Mouse (Mus musculus) neural tube, embryonic 14.5 days (tissue): ENCODE results near the gene Pigb. TPM values are rescaled to one million over a fixed set of nuclear protein-coding genes. Genes with fewer than 3 reads are reported as not detected.
A peak's percentile ranks its signal among the peaks of the same experiment; 100 is the strongest.
"Not testable (repeated sequence)": the region's sequence is repeated elsewhere in the genome, so short reads cannot be mapped to it uniquely, and the experiment has no call there.

ENCODE experiments used
- ATAC-seq: fragments of 200-750 bp; cut with Nextera tagmentation; 2 replicates; pipeline ENCODE4 v1.8.0; 2017; ENCODE audit warnings: low read depth, mild to moderate bottlenecking, moderate TSS enrichment, moderate library complexity
- H3K27ac ChIP-seq: fragments of 300-500 bp; sonication (generic); 2 replicates; pipeline ENCODE4 v1.5.1; 2014; ENCODE audit warnings: low read depth, mild to moderate bottlenecking, control low read depth, low read length, moderate library complexity, mixed read lengths
- H3K27me3 ChIP-seq: fragments of 300-500 bp; sonication (generic); 2 replicates; pipeline ENCODE4 v1.6.1; 2014; ENCODE audit warnings: low read length; ENCODE audit not compliant: control insufficient read depth, insufficient read depth
- H3K36me3 ChIP-seq: fragments of 300-500 bp; sonication (generic); 2 replicates; pipeline ENCODE4 v1.6.1; 2014; ENCODE audit warnings: low read length, mixed read lengths; ENCODE audit not compliant: control insufficient read depth, insufficient read depth
- H3K4me1 ChIP-seq: fragments of 300-500 bp; sonication (generic); 2 replicates; pipeline ENCODE4 v1.6.1; 2014; ENCODE audit warnings: low read length; ENCODE audit not compliant: control insufficient read depth, insufficient read depth
- H3K4me2 ChIP-seq: fragments of 300-500 bp; sonication (generic); 2 replicates; pipeline ENCODE4 v1.6.1; 2014; ENCODE audit warnings: mild to moderate bottlenecking, low read depth, low read length, control low read depth
- H3K4me3 ChIP-seq: fragments of 300-500 bp; sonication (generic); 2 replicates; pipeline ENCODE4 v1.5.1; 2014; ENCODE audit warnings: low read depth, low read length, control low read depth, mixed read lengths
- H3K9ac ChIP-seq: fragments of 300-500 bp; sonication (generic); replicated peaks from 2 replicates; pipeline ENCODE4 v1.6.1; 2014; ENCODE audit warnings: low read depth, mild to moderate bottlenecking, control low read depth, low read length, mixed read lengths
- H3K9me3 ChIP-seq: fragments of 300-500 bp; sonication (generic); 2 replicates; pipeline ENCODE4 v1.6.1; 2016; ENCODE audit warnings: low read length; ENCODE audit not compliant: control insufficient read depth
- WGBS: fragments of 180-500 bp; shearing (Covaris S2); extraction: QIAGEN DNeasy Blood & Tissue Kit; methylation state at CpG from one replicate; pipeline ENCODE4 v1.1.7; 2014; 5-methylcytosine and 5-hydroxymethylcytosine counted together
- polyA plus RNA-seq: library from polyadenylated mRNA; unstranded; fragments of >200 nt; fragmentation: Nextera tagmentation; extraction: Ambion mirVana; gene quantifications from 2 replicates; pipeline ENCODE4 v1.2.1, GENCODE M21; 2014

Pigb gene
- 16.4 and 18.6 TPM in 2 replicates for polyA plus RNA-seq

DNA sequence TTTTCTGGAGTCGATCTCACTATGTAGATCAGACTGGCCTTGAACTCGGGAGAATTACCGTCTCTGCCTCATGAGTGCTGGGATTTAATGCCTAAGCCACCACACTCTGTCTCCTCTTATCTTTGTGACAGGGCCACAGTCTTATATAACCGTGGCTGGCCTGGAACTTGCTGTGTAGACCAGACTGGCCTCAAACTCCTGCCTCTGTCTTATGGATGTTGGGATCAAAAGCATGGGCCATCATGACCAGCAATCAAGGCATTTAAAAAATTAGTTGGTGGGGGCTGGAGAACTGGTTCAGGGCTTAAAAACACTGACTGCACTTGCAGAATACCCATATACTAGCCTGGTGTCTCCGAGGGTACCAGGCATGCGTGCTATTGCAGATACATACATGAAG is at the start of gene Pigb:
TSS of gene Pigb (minus strand) at position 299 of the 400 bp plus-strand sequence.
- Histone ChIP-seq H3K27me3 (no peaks in the 10 kb centered on the region), H3K27ac (peak within 1 kb of the TSS; percentile 73), H3K4me1 (peaks cover 6% of the 10 kb centered on the region), H3K4me3 (peak within 1 kb of the TSS; percentile 82), H3K9me3 (no peaks in the 10 kb centered on the region), H3K9ac (peak within 1 kb of the TSS; percentile 76), H3K36me3 (no peaks in the 10 kb centered on the region; the same call in 1 of the 2 replicates), H3K4me2 (peak within 1 kb of the TSS; percentile 80)
- 32% methylated on average over 6 of the region's 6 CpGs for WGBS
- no peak for ATAC-seq

DNA sequence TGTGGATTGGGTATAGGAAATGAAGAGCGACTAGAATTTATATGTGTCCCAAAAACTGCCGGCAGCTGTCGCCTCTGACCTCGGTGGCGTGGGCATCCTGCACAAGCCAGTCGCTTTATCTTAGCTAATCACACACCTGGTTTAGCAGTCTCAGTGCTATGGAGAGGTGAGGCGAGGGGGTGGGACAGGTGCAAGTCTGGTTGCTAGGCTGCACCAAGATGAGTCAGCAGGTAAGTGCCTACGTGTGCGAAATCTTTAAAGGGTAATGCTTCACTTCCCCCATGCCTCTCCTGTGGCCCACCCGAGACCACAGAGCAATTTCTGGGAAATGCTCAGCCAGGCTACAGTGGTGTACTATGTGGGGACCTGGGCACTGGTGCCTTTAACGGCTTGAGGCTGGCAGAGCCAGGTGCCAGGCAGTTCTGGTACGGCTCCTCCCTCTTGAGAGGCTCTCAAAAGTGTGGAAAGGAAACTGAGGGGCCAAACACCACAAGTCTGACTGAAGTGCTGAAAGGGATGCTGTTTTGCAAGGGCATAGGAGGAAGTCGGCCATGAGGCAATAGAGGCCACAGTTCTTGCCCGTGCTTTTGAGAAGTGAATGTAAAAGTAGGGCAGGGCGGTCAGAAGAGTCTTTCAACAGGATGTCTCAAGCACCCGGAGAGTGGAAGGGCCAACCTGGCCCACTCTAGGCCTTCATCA is 49.2 kb upstream of the Pigb start:
- 76% methylated on average over 16 of the region's 16 CpGs for WGBS
- Histone ChIP-seq H3K4me3 (no peak overlapping the region), H3K4me2 (no peak overlapping the region), H3K9me3 (no peaks in the 10 kb centered on the region), H3K27me3 (no peaks in the 10 kb centered on the region), H3K36me3 (no peaks in the 10 kb centered on the region), H3K4me1 (no peaks in the 10 kb centered on the region), H3K9ac (no peak overlapping the region), H3K27ac (no peak overlapping the region)
- no peak for ATAC-seq

DNA sequence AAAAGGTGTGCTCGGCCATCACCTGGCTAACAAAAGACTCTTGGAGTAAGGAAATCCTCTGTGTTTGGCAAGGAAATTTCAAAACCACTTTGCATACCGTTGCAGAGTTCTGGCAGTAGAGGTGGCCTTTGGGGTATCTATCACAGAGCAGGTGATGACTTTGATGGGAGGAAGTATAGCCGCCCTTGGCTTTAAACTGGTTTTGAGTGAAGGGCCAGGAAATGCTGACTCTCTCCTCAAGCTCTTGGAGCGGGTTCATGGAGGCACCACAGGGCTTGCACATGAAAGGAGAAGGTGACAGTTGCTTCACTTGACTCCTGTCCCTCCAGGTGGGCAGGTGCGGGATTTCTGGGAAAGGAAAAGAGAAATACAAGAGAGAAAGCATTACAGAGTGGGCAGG is 47.4 kb upstream of the Pigb start:
- 76% methylated on average over 5 of the region's 5 CpGs for WGBS
- H3K4me3 ChIP-seq, result no peak overlapping the region
- no peak overlapping the region for H3K4me2 ChIP-seq
- no peak for ATAC-seq
- H3K27ac ChIP-seq, result no peak overlapping the region
- no peaks in the 10 kb centered on the region for H3K36me3 ChIP-seq
- no peaks in the 10 kb centered on the region for H3K27me3 ChIP-seq
- H3K9ac ChIP-seq, result no peak overlapping the region
- no peaks in the 10 kb centered on the region for H3K9me3 ChIP-seq
- H3K4me1 ChIP-seq, result no peaks in the 10 kb centered on the region

DNA sequence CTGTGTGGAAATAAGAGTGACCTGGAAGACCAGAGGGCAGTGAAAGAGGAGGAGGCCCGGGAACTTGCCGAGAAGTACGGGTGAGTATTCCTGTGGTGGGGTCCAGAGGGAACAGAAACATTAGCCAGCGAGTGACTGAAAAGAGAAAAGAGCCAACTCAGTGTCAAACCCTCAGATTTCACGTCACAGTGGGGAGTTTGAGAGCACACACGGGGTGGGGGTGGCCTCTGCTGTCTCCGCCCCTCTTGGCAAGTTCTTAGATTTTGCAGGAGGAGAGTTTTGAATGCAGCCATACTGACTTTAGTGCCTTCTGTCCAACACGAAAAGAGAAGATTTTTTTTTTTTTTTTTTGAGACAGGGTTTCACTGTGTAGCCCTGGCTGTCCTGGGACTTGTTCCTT is 46.9 kb upstream of the Pigb start:
- Histone ChIP-seq H3K36me3 (no peaks in the 10 kb centered on the region), H3K9me3 (no peaks in the 10 kb centered on the region), H3K27ac (no peak overlapping the region), H3K27me3 (no peaks in the 10 kb centered on the region), H3K4me2 (no peak overlapping the region), H3K4me3 (no peak overlapping the region), H3K9ac (no peak overlapping the region), H3K4me1 (no peaks in the 10 kb centered on the region)
- WGBS, result 64% methylated on average over 8 of the region's 8 CpGs
- ATAC-seq, result no peak

- Histone ChIP-seq H3K27ac (no peak overlapping the region), H3K27me3 (no peaks in the 10 kb centered on the region), H3K4me3 (no peak overlapping the region), H3K4me1 (no peaks in the 10 kb centered on the region), H3K9ac (no peak overlapping the region), H3K36me3 (no peaks in the 10 kb centered on the region), H3K9me3 (no peaks in the 10 kb centered on the region), H3K4me2 (no peak overlapping the region)
- 86% methylated on average over 6 of the region's 6 CpGs for WGBS
- ATAC-seq, result no peak
These were observed 45.7 kb upstream of the Pigb start for GRCm38 (mm10) chr9:73085845-73086244.

- Histone ChIP-seq H3K4me3 (no peak overlapping the region), H3K4me2 (no peak overlapping the region), H3K36me3 (no peaks in the 10 kb centered on the region), H3K27me3 (no peaks in the 10 kb centered on the region), H3K9me3 (no peaks in the 10 kb centered on the region), H3K9ac (no peak overlapping the region), H3K4me1 (no peaks in the 10 kb centered on the region), H3K27ac (no peak overlapping the region)
- WGBS, result 73% methylated on average over 6 of the region's 6 CpGs
- no peak for ATAC-seq
These were observed 43.8 kb upstream of the Pigb start for GRCm38 (mm10) chr9:73083956-73084355.

DNA sequence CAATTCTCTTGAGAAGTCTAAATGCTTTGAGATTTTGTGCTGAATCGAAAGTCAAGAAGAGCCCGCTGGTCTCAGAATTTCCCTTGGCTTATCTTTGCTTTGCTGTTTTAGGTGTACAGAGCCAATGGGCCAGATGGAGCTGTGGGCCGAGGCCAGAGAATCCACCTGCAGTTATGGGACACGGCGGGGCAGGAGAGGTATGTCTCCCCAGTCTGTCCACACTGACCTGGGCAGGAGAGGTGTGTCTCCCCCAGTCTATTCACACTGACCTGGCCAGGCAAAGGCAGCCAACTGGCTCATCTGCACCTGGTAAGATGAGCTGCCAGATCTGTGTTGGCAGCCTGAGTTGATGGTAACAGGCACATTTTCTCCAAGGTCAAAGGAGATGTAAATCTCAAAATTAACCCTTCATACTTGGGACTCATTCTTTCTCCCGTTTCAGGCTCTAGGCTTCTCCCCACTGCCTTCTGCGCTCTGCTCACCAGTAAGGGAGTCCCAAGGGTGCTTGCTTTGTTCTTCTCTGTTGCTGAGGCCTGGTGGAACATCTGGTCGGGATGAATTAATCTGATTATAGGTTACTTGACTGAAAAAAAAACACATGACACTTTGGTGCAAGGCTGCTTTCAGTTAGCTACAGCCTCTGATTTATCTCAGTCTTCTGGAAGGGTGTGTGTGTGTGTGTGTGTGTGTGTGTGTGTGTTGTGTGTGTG is 42.3 kb upstream of the Pigb start:
- Histone ChIP-seq H3K36me3 (no peaks in the 10 kb centered on the region), H3K9me3 (no peaks in the 10 kb centered on the region), H3K4me3 (no peak overlapping the region), H3K4me2 (no peak overlapping the region), H3K27me3 (no peaks in the 10 kb centered on the region), H3K27ac (no peak overlapping the region), H3K9ac (no peak overlapping the region), H3K4me1 (no peaks in the 10 kb centered on the region)
- 80% methylated on average over 8 of the region's 8 CpGs for WGBS
- ATAC-seq, result no peak

- no peak overlapping the region for H3K27ac ChIP-seq
- no peaks in the 10 kb centered on the region for H3K4me1 ChIP-seq
- no peaks in the 10 kb centered on the region for H3K9me3 ChIP-seq
- WGBS, result 38% methylated on average over 7 of the region's 7 CpGs
- H3K9ac ChIP-seq, result no peak overlapping the region
- H3K36me3 ChIP-seq, result no peaks in the 10 kb centered on the region
- H3K4me3 ChIP-seq, result no peak overlapping the region
- ATAC-seq, result no peak
- H3K4me2 ChIP-seq, result no peak overlapping the region
- no peaks in the 10 kb centered on the region for H3K27me3 ChIP-seq
These were observed 39.7 kb upstream of the Pigb start for GRCm38 (mm10) chr9:73079801-73080325.

DNA sequence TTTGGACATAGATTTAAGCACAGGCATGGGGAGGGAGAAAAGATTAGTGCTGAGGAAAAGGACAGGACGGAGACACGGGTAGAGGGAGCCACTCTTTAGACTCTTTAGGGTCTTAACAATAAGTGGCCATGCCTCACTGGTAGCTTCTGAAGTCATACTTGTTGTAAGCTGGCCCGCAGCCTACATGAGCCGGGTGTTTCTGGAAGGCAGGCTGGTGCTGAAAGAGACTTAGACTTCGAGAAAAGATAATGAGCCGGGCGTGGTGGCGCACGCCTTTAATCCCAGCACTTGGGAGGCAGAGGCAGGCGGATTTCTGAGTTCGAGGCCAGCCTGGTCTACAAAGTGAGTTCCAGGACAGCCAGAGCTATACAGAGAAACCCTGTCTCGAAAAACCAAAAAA is 39.2 kb upstream of the Pigb start:
- H3K9ac ChIP-seq, H3K4me2 ChIP-seq, H3K9me3 ChIP-seq, H3K27me3 ChIP-seq, H3K27ac ChIP-seq, ATAC-seq, H3K4me1 ChIP-seq, H3K4me3 ChIP-seq, H3K36me3 ChIP-seq: not testable (repeated sequence)
- WGBS, result 90% methylated on average over 9 of the region's 12 CpGs
